Mouse (Mus musculus): Measurements from ENCODE around the gene Cttn.

GRCm38 (mm10) chr7:144509090-144509489, 38.3 kb upstream of the Cttn start:
- TF ChIP-seq CTCF (conservative IDR thresholded peaks at IDR 0.05; ENCODE audit: low read length): no peak
- TF ChIP-seq NANOG (IDR thresholded peaks at IDR 0.05; ENCODE audit: borderline replicate concordance, low read length): no peak
- TF ChIP-seq POU5F1 (IDR thresholded peaks at IDR 0.05; ENCODE audit: borderline replicate concordance, low read length): no peak
